Mouse (Mus musculus) frontal cortex, postnatal 25 days (tissue): Measurements from ENCODE around the gene Parva.

Source experiments
- DNase-seq, 2 experiments: peaks; one replicate each; pipeline ENCODE4 v3.0.0; 2022; ENCODE audit warnings: low spot score in 2 of 2

Parva gene

DNA sequence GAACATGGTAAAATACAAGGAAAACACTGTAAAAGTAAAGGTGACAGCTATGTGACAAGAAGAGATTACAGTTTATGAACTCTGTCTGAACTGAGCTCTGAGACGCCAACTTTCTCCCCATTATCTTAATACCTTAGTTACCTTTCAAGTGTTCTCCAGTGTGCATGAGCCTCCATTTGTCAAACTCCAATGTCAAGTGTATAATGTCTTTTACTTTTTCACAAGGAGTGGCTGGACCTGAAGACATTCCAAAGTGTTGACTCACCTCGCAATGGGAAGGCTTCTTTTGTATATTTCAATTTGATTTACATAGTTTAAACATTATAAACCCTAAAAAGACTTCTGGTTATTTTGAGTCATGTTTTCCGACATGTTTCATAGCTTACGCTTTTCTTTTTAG is 3.9 kb upstream of the Parva start:
- no peak for DNase-seq

DNA sequence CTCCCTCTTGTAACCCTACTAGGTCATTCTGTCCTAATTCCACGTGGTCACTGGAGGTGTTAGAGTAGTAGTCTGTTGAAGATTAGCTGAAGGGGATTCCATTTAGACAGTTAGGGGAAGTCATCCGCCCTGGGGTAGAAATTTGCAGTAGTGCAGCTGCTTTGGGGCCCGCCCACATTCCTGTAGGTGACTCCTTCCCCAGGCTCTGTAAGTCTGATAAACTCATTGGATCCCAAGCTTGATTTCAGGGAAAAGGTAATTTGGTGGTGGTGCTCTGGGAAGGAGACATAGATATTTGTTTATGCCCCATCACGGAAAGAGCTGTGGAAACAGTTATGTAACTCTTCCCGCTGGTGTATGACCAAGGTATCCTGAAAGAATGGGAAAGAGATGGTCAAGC is 494 bp upstream of the Parva start:
- no peak for DNase-seq

DNA sequence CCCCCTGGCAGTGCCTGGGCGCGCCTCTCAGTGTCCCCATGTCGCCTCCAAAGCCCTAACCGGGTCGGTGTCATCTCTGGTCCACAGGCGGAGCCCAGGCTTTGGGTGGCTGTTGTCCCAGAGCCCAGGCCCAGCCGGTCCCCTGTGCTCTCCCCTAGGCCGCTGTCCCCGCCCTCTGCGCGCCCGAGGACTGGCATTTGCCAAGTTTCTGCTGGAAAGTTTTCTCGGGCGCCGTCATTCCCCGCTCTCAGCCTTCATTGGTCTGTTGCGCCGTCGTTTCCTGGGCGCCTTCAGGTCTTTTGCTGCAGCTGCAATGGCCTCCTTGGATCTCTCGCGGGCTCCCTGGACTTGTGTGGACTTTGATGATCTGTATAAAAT is 842 bp downstream of the Parva start:
- DNase-seq: peak; percentile 39 to 41

DNA sequence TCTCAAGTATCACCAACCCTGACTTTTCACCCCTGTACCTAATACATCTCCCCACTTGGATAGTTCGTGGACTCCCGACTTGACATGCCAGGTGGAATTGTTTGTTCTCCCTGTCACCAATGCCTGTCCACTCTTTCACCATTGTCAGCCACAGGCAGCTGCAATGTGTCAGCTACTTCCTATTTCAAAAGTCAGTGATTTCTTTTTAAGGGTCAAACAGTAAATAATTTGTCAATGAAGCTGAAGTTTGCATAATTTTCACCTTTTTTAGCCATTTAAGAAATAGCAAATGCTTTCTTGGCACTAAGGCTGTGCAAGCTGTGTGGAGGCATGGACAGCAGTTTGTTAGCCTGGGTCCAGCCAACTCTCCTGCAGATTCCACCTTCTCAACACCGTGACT is 12.5 kb downstream of the Parva start:
- DNase-seq: no peak

DNA sequence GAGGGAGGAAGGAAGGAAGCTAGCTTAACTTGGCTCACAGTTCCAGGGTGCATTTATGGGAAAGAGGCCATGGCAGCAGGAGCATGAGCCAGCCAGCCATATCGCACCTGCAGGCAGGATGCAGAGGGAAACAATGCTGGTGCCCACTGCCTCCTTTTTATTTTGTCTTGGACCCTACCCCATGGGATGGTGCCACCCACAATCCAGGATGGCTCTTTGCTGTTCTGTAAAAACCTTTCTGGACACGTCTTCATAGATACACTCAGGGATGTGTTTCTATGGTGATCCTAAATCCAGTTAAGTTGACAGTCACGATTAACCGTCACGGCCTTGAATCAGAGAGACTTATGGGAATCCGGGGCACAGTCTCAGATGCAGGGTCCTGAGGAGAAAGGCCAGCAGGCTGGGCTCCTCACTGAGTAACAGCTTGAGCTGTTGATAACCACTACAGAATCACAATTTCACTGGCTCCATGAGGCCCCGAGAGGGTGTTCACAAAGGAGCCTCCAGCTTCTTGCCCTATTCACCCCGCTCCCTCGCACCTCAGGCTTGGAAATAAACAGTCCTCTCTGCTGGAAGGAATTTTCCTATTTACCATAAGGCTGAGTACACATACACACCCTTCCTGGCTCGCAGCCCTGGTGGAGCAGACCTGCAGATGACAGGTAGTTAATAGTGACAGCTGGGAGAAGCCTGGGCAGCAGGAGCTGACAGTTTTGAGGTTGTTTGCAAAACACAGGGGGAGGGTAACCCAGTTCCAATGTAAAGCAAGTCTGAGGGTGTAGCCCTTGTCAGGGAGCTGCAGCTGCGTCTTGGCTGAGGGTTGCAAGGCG is 17.1 kb downstream of the Parva start:
- DNase-seq: no peak

DNA sequence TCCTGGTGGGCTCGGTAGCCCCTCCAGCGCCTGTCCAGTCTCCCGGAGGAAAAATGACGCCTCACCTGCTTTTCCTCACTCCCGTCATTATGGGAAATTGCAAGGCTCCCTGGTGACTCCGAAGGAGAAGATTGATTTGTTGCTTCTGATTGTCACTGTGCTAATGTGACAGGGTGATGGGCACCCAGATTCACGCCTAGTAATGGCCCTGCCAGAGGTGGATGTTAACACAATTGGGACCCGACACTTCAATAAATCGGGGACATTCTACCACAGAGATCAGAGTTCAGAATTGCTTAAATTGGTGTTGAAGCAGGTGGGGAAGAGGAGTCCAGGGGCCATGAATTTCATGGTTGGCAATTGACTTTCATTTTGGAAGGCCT is 17.7 kb downstream of the Parva start:
- DNase-seq: no peak

DNA sequence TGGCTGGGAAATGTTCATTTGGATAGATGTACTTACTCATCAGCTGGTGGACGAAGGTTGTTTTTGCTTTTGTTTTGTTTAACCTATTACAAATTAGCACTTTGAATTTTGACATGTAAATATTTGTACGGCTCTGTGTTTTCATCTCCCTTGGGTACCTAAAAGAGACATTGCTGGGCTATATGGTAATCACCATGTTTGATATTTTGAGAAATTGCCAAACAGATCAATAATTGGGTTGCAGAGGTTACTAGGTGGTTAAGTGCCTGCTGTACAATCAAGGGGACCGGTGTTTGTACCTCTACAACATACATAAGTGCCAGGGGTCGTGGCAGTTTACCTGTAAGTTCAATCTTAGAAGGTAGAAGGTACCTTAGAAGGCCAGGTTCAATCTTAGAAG is 19.2 kb downstream of the Parva start:
- no peak for DNase-seq

DNA sequence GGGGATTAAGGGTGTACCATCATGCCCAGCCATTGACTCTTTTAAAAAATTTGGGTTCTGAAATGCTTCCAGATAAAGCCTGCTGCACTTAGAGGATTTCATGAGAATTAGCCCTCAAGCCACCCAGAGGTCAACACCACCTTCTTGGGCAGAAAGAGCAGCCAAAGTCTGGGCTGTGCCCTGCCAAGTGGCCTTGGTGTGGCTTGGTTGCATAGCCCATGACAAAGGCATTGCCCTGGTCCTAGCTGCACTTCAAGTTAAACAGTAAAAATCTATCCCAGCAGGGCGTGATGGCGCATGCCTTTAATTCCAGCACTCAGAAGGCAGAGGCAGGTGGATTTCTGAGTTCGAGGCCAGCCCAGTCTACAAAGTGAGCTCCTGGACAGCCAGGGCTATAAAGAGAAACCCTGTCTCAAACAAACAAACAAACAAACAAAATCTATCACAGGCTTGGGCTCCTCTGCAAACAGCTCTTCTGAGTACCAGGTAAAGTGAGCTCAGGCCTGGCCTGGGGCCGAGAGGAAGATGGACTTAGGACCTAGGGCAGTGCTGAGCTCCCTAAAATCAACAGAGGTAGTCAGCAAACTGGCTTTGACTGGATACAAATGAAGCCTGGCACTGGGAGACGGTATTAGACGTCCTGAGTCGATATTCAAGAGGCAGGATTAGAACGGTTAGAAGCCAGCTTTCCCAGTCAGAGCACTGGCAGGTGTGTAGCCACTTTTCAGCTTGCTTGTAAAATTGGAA is 22.8 kb downstream of the Parva start:
- no peak for DNase-seq

DNA sequence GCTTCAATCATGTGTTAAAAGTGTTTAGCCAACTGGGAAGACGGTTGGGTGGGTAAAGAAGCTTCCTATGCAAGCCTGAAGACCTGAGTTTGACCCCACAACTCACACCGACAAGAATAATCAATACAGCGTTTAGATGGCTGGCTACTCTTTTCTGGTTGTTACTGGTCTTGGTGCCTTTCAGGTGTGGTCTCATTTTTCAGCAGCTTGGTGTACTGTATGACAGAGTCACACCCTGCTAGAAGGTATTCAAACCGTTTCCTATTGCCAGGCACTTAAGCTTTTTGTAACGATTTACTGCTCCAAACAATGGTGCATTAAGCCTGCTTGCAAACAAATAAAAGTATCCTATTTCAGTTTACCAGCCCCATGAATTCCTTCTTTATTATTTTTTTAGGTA is 25.2 kb downstream of the Parva start:
- no peak for DNase-seq

DNA sequence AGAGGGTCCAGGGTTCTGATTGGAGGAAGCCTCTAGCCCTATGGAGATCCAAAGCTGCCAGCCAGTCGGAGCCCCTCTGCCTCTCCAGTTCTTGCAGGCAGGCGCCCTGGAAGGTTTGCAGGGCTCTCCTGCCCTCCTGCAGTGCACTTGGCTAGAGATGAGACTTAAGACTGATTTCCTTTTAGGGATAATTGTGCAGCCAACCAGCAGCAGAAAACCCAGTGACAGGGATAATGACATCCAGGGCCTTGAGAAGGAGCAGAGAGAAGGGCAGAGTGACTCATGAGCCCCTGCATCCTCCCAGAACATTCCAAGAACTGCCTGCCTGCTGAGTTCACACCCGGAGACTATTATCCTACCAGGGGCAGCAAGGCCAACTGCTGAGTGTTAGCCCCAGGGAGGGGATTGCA is 26.5 kb downstream of the Parva start:
- DNase-seq: no peak

DNA sequence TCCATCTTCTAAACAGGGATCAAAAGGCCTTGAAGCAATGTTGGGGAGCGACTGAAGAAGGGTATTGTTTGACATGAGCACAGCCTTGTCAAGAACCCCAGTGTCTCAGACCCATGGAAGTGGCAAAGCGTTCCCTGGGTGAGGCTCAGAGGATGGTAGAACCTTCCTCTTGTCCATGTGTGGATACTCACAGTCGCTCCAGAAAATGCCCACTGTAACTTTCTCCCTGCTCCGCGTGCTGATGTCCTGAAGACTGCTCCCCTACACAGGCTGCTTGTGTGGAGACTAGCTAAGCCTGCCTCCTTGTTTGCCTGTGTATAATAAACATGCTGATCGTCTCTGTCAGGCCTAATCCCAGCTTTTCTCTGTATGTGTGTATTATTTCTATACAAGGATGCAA is 27.1 kb downstream of the Parva start:
- DNase-seq: no peak

DNA sequence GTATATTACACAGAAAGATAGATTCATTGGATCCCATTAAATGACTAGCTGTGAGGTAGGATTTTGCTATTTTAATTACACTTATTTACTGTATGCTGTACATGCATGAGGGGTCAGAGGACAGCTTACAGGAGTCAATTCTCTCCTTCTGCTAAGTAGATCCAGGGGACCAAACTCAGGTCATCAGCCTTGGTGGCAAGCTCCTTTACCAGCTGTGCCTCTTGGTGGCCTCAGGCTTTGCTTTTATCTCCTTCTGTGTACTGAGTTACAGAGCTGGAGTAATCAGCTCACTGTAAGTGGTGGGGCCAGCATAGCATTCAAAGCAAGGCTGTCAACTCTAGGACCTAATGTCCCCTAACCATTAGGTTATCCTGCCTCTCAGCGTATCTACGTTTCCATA is 27.6 kb downstream of the Parva start:
- no peak for DNase-seq

DNA sequence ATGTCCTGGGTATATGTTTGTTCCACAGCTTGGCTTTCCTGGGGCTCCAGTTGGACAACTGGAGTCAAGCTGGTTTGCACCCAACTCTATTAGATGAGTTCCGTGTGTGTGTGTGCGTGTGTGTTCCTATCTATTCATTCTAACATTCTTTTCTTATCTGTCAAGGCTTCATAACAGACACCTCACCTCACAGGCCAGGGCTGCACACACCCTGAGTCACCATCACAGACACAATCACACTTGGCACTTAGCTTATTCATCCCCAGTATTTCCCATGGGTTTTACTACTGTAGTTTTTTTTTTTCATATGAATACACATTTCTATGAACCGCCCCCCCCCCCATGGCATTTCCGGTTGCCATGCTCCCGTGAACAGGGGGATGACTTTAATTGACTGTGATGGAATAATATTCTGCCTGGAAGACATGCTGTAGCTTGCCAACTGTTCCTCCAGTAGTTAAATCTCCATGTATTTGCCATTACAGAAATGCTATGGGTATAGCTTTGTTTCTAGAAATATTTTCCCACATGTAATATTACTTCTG is 28.3 kb downstream of the Parva start:
- DNase-seq: no peak

DNA sequence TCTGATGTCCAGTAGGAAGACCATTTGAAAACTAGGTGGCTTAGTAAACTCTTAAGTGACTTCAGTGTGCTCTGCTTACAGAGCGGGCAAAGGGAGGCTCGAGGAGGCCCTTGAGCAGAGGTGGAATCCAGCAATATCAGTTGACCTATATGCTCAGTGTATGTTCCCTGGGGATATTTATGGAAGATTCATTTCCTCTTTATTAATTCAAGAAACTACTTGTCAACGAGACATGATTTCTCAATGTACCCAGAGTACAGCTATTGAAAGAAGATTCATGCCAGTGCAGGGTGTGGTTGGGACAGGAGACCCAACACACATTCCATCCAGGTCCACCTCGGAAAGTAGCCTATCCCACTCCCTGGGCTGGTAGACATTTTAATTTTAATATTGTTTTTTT is 30.1 kb downstream of the Parva start:
- no peak for DNase-seq

DNA sequence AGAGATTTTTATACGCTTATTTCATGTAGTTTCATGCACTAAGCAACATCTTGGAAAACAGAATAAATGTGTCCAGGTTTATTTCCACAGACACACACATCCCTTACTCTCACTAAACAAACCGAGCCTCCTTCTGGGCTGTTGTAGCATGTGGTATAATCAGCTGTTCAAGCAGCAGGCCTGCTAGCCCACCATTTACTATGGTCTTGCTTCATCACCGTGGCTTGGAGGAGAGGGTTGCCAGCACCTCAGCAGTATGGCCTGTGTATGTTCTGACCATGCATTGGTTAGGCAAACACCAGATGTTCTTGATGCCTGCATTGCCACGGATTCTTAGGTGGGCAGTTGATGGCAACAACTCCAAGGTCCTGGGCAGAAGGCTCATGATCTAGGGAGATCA is 30.6 kb downstream of the Parva start:
- DNase-seq: no peak

DNA sequence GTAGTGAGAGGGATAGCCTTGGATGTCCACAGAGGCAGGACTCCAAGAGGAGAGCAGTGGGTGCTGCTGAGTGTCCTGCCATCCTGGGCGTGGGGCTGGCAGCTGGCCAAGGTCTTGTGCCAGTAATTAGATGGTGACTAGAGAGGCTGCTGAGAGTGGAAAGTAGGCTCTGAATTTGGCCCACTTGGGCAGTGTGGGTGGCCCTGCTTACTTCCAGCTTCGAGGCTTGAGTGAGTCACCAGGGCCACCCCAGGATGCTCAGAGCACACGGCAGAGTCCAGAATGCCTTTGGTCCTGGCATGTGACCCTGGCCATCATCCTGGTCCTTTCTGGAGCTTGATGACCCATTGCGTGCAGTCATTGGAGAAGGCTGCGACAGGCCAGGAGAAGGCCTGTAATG is 31.1 kb downstream of the Parva start:
- DNase-seq: no peak

DNA sequence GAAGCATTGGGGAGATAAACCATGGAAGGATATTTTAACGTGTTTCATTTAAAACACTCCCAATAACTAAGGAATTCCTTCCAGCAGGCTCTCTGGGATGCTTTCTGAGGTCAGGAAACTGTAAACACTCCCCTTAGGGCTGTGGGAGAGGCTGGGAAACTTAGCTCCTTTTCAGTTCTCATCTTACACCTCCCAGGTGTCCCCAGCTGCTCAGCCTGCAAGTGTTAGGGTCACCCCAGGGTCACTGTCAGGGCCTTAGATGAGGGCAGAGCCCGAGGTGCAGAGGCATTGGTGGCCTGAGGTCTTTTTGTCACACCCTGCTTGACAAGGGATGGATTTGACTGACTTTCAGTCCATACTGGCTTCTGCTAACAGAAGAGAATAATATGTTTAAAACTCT is 35.8 kb downstream of the Parva start:
- no peak for DNase-seq

DNA sequence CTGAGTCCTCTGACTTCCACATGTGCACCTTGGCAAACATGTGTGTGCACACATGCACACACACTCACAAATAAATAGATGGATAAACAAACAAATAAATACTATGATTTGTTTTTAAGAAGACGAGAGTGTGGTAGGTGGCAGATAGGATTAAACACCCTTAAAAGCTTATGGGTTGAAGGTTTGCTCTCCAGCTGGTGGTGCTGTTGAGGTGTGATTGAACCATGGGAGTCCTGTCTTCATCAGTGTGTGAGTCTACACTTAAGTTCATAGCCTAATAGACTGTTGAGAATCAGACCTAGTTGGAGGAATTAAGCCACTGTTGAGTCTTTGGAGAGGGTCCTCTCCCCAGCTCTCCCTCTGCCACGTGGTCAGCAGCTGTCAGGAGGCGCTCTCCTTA is 38.6 kb downstream of the Parva start:
- DNase-seq: no peak

DNA sequence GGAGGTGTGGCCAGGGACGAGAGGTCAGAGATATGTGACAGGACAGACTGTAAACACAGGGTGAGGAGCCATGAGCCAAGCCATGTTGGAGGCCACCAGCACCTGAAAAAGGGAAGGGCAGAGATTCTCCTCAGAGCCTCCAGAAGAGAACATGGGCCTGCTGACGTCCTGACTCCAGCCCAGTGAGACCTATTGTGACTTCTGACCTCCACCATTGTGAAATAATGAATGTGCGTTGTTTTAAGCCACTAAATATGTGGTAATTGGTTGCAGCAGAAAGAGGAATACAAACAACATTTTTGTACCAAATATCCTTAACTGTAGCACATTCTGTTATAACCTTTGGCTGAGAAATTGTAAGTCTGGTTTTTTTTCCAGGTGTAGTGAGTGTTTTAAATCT is 39.5 kb downstream of the Parva start:
- no peak for DNase-seq

DNA sequence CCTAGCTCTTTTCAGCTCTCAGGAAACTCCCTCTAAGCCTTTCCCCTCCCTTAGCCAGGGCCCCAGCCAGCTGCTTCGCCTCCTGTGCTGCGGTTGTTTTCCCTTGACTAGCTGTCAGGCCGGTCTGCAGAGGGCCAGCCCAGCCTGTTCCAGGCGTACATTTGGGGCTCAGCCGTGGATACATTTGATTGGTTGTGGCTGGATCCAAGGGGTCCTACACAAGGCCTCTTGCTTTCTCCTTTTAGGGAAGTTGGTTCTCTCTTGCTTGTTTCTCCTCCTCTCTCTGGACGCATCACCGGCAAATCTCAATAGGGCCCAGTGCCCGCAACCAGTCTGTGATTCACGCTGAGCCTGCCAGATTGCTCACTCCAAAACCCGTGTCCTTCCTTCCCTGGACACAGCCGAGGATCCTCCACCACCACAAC is 40.4 kb downstream of the Parva start:
- DNase-seq: no peak

DNA sequence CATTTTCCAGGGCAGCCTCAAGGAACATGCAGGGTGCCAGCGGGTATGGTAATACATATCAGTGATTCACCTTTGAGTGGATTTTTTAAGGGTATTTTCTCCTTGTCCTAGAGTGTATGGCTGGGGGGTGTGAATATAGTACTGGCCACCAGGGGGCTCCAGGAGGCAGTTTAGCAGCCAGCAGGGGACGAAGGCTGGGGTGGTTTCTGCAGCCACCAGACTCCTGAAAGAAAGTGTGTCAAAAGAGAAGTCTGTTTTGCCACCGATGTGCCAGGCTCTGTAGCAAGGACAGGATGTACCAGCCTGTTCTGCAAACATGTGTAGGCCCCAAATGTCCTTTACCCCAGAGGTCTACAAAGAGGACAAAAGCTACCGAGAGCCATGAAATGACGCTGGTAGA is 42.5 kb downstream of the Parva start:
- peak; percentile 65 to 76 for DNase-seq

DNA sequence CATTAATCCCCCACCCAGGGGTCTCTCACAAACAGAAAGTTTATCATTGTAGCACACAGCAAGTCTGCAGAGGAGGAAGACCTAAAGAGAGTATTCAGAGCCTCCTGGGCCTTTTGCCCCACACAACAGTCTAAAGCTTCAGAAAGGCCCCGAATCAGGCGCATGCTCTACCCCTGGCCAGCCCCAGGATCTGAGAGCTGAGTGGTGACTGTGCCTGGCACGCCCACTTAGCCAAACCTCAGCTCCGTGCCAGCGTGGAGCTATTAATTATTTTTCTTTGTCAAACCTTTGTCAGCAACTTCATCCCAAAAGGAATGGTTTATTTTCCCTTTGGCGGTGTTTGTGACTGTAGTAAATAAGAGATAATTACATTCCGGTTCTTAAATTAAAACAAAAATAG is 44.0 kb downstream of the Parva start:
- DNase-seq: no peak

DNA sequence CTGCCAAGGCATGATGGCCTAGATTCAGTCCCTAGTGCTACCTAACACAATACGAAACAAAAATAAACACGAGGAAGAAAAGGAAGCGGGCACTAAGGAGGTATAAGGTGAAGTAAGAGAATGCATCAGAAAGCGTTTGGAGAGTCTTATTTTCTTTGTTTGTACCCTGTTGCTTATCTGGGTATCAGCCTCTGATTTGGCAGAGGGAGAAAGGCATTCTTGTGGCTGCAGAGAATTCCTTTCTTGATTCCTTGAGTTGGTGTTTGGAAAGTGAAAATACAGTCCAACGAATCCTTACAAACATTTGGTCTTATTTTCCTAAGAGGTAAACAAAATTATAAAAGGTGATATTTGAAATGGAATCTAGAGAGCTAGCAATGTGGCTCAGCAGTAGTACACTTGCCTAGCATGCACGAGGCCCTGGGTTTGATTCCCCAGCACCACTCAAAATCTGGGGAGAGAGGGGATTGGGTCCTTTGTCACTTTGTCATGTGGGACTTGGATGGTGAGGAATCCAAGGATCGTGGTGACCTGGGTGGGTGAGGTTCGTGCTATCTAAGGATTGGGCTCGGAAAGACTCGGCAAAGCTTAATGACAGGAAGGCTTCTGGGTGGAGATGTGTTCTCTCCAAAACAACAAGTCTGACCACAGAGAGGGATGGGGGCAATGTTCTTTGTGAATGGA is 44.9 kb downstream of the Parva start:
- DNase-seq: no peak
